Mouse (Mus musculus) small intestine, adult 2 months (tissue): ENCODE data around the gene Foxb2.

Experiments
- CTCF ChIP-seq: fragments of 200-500 bp; IDR thresholded peaks from 2 replicates; pipeline ENCODE4 v1.5.1; 2012; ENCODE audit warnings: low read depth, mild to moderate bottlenecking, control low read depth, inconsistent platforms, low read length, moderate library complexity, mixed read lengths; ENCODE audit not compliant: insufficient replicate concordance, insufficient read length; ENCODE audit errors: extremely low read depth
- POLR2A ChIP-seq: fragments of 200-500 bp; IDR thresholded peaks from 2 replicates; pipeline ENCODE4 v1.6.1; 2012; ENCODE audit warnings: low read depth, mild to moderate bottlenecking, control low read depth, inconsistent platforms, low read length, moderate library complexity

- no peak for TF ChIP-seq CTCF
- TF ChIP-seq POLR2A = no peak
Observed at GRCm38 (mm10) chr19:16873942-16874861, 597 bp upstream of the Foxb2 start.
